Mouse (Mus musculus): Measurements from ENCODE around the gene Stil. TPM values are rescaled to one million over a fixed set of nuclear protein-coding genes. Genes with fewer than 3 reads are reported as not detected.

The Stil gene
- polyA plus RNA-seq, 1 experiment from 2014 or later: 2.1 TPM

DNA sequence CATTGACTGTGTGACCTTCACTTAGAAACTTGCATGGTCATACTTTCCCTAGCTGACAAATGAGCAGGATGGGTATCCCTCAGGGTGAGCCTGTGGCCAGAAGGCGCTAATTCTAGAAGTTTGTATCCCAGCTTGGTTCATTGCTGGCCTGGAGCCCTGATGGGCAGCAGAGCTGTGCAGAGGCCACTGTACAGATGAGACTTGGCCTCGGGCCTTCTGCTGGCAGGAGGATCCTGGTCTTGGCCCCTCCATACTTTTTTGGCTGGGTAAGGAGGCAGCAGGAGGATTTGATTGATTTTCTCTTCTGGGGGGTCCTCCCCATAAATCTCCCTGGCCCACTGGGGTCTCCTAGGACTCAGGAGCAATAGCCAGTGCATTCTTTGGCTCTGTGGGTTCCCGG, 83.1 kb downstream of the Stil start:
- no peak overlapping the region for H3K9ac ChIP-seq (ENCODE audit: low read depth, low read length)
- H3K4me3 ChIP-seq (ENCODE audit: low read depth, low read length): no peak overlapping the region
- no peaks in the 10 kb centered on the region for H3K9me3 ChIP-seq (replicated peaks; ENCODE audit: control insufficient read depth, low read length, poor library complexity, severe bottlenecking)
- no peak overlapping the region for H3K4me2 ChIP-seq (ENCODE audit: low read length)
- 80% methylated on average over 3 of the region's 3 CpGs for WGBS
- no peak overlapping the region for H3K27ac ChIP-seq (ENCODE audit: low read length)
- H3K27me3 ChIP-seq (ENCODE audit: control insufficient read depth, insufficient read depth, low read depth, low read length): no peaks in the 10 kb centered on the region
- ATAC-seq: no peak
- H3K4me1 ChIP-seq (ENCODE audit: control insufficient read depth, insufficient read depth, low read length): peaks cover 11% of the 10 kb centered on the region
- H3K36me3 ChIP-seq (ENCODE audit: control insufficient read depth, insufficient read depth, low read length): no peaks in the 10 kb centered on the region

- H3K36me3 ChIP-seq (ENCODE audit: control insufficient read depth, insufficient read depth, low read length): no peaks in the 10 kb centered on the region
- peaks cover 9% of the 10 kb centered on the region for H3K27me3 ChIP-seq (ENCODE audit: control insufficient read depth, insufficient read depth, low read depth, low read length)
- no peaks in the 10 kb centered on the region for H3K4me1 ChIP-seq (ENCODE audit: control insufficient read depth, insufficient read depth, low read length)
- H3K4me2 ChIP-seq (ENCODE audit: low read length): no peak overlapping the region
- no peak overlapping the region for H3K4me3 ChIP-seq (ENCODE audit: low read depth, low read length)
- 23% methylated on average over 6 of the region's 6 CpGs for WGBS
- no peak overlapping the region for H3K9ac ChIP-seq (ENCODE audit: low read depth, low read length)
- H3K9me3 ChIP-seq (replicated peaks; ENCODE audit: control insufficient read depth, low read length, poor library complexity, severe bottlenecking): no peaks in the 10 kb centered on the region
- peak; percentile 52; the same call in 1 of the 2 replicates for ATAC-seq
- no peak overlapping the region for H3K27ac ChIP-seq (ENCODE audit: low read length)
These were observed 85.7 kb downstream of the Stil start for GRCm38 (mm10) chr4:115085522-115086095.

DNA sequence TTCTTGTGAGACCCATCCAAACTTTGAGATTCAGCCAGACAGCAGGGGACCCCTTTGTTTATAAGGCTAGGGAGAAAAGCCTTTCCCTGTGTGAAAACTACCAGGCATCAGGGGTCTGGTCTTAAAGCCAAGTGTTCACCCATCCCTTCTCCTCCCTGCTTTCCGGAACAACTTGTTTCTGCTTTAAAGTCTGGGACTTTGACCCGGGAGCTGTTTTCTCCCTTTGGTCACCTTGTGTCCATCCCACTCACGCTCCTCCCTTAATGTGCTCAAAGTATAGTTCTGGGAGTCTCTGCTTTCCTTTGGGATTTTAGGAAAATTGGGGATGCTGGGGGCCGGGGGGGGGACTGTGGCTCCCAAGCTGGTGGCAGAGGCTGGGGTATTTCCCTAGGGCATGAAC, 86.3 kb downstream of the Stil start:
- peaks cover 9% of the 10 kb centered on the region for H3K27me3 ChIP-seq (ENCODE audit: control insufficient read depth, insufficient read depth, low read depth, low read length)
- H3K4me1 ChIP-seq (ENCODE audit: control insufficient read depth, insufficient read depth, low read length): no peaks in the 10 kb centered on the region
- ATAC-seq: no peak
- no peaks in the 10 kb centered on the region for H3K36me3 ChIP-seq (ENCODE audit: control insufficient read depth, insufficient read depth, low read length)
- no peak overlapping the region for H3K27ac ChIP-seq (ENCODE audit: low read length)
- no peak overlapping the region for H3K4me2 ChIP-seq (ENCODE audit: low read length)
- WGBS: 71% methylated on average over 4 of the region's 4 CpGs
- no peaks in the 10 kb centered on the region for H3K9me3 ChIP-seq (replicated peaks; ENCODE audit: control insufficient read depth, low read length, poor library complexity, severe bottlenecking)
- H3K9ac ChIP-seq (ENCODE audit: low read depth, low read length): no peak overlapping the region
- H3K4me3 ChIP-seq (ENCODE audit: low read depth, low read length): no peak overlapping the region

- H3K36me3 ChIP-seq (ENCODE audit: control insufficient read depth, insufficient read depth, low read length): no peaks in the 10 kb centered on the region
- H3K27me3 ChIP-seq (ENCODE audit: control insufficient read depth, insufficient read depth, low read depth, low read length): peaks cover 9% of the 10 kb centered on the region
- no peaks in the 10 kb centered on the region for H3K9me3 ChIP-seq (replicated peaks; ENCODE audit: control insufficient read depth, low read length, poor library complexity, severe bottlenecking)
- H3K4me3 ChIP-seq (ENCODE audit: low read depth, low read length): no peak overlapping the region
- H3K4me1 ChIP-seq (ENCODE audit: control insufficient read depth, insufficient read depth, low read length): no peaks in the 10 kb centered on the region
- no peak overlapping the region for H3K9ac ChIP-seq (ENCODE audit: low read depth, low read length)
- no peak overlapping the region for H3K4me2 ChIP-seq (ENCODE audit: low read length)
- ATAC-seq: no peak
- H3K27ac ChIP-seq (ENCODE audit: low read length): no peak overlapping the region
- 62% methylated on average over 3 of the region's 3 CpGs for WGBS
These were observed 86.9 kb downstream of the Stil start for GRCm38 (mm10) chr4:115086763-115087415.

- Histone ChIP-seq H3K9me3 (replicated peaks; ENCODE audit: control insufficient read depth, low read length, poor library complexity, severe bottlenecking) (no peaks in the 10 kb centered on the region), H3K27ac (ENCODE audit: low read length) (no peak within 1 kb of the TSS), H3K4me2 (ENCODE audit: low read length) (0 out of 2 replicates have a peak within 1 kb of the TSS, but pooled peaks have one; percentile 8), H3K4me1 (ENCODE audit: control insufficient read depth, insufficient read depth, low read length) (no peaks in the 10 kb centered on the region), H3K36me3 (ENCODE audit: control insufficient read depth, insufficient read depth, low read length) (no peaks in the 10 kb centered on the region), H3K9ac (ENCODE audit: low read depth, low read length) (no peak within 1 kb of the TSS), H3K27me3 (ENCODE audit: control insufficient read depth, insufficient read depth, low read depth, low read length) (peaks cover 12% of the 10 kb centered on the region), H3K4me3 (ENCODE audit: low read depth, low read length) (no peak within 1 kb of the TSS)
- ATAC-seq: no peak
- 20% methylated on average over 11 of the region's 11 CpGs for WGBS
These were observed 88.8 kb downstream of the Stil start, which contains the start of gene Pdzk1ip1 for GRCm38 (mm10) chr4:115088611-115089338. TSS of gene Pdzk1ip1 (plus strand) at chr4:115088708.

DNA sequence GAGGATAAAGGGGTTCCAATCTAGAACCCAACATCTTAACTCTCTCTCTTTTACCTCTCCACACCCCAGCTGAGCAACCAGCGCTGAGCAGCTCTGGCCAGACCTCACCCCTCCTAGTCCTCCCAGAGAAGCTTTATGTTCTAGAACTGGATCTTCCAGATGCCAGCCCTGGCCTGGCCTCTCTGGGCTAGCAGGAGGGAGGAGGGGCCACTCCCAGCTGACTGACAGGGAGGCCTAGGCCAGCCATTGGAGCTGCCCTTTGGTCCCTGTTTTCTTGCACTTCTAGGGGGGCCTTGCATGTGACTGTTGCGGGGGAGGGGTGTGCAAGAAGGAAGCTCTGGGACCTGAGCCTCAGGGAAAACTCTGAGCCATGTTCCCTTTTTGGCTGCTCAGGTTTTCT, 90.6 kb downstream of the Stil start:
- H3K27ac ChIP-seq (ENCODE audit: low read length): no peak overlapping the region
- H3K9ac ChIP-seq (ENCODE audit: low read depth, low read length): no peak overlapping the region
- H3K4me3 ChIP-seq (ENCODE audit: low read depth, low read length): no peak overlapping the region
- peaks cover 12% of the 10 kb centered on the region for H3K27me3 ChIP-seq (ENCODE audit: control insufficient read depth, insufficient read depth, low read depth, low read length)
- H3K9me3 ChIP-seq (replicated peaks; ENCODE audit: control insufficient read depth, low read length, poor library complexity, severe bottlenecking): no peaks in the 10 kb centered on the region
- peaks cover 2% of the 10 kb centered on the region; the same call in 1 of the 2 replicates for H3K4me1 ChIP-seq (ENCODE audit: control insufficient read depth, insufficient read depth, low read length)
- no peak overlapping the region for H3K4me2 ChIP-seq (ENCODE audit: low read length)
- ATAC-seq: no peak
- 82% methylated on average over 2 of the region's 2 CpGs for WGBS
- no peaks in the 10 kb centered on the region for H3K36me3 ChIP-seq (ENCODE audit: control insufficient read depth, insufficient read depth, low read length)

- H3K4me1 ChIP-seq (ENCODE audit: control insufficient read depth, insufficient read depth, low read length): peaks cover 11% of the 10 kb centered on the region; the same call in 1 of the 2 replicates
- H3K9ac ChIP-seq (ENCODE audit: low read depth, low read length): no peak overlapping the region
- 91% methylated on average over 3 of the region's 3 CpGs for WGBS
- no peaks in the 10 kb centered on the region for H3K36me3 ChIP-seq (ENCODE audit: control insufficient read depth, insufficient read depth, low read length)
- H3K9me3 ChIP-seq (replicated peaks; ENCODE audit: control insufficient read depth, low read length, poor library complexity, severe bottlenecking): no peaks in the 10 kb centered on the region
- no peak for ATAC-seq
- H3K4me2 ChIP-seq (ENCODE audit: low read length): no peak overlapping the region
- H3K27ac ChIP-seq (ENCODE audit: low read length): no peak overlapping the region
- H3K4me3 ChIP-seq (ENCODE audit: low read depth, low read length): no peak overlapping the region
- H3K27me3 ChIP-seq (ENCODE audit: control insufficient read depth, insufficient read depth, low read depth, low read length): peaks cover 12% of the 10 kb centered on the region
These were observed 91.8 kb downstream of the Stil start for GRCm38 (mm10) chr4:115091806-115092205.
